Mouse (Mus musculus) induced T-regulatory cell, adult 2 months (primary cell): ENCODE results near the gene Ckap2l.

ENCODE experiments used
- DNase-seq: peaks from one replicate; pipeline ENCODE4 v3.0.0-alpha.2; 2012; ENCODE audit warnings: low read depth

The Ckap2l gene

GRCm38 (mm10) chr2:129233803-129234477, 63.1 kb downstream of the Ckap2l start:
- DNase-seq = no peak

DNA sequence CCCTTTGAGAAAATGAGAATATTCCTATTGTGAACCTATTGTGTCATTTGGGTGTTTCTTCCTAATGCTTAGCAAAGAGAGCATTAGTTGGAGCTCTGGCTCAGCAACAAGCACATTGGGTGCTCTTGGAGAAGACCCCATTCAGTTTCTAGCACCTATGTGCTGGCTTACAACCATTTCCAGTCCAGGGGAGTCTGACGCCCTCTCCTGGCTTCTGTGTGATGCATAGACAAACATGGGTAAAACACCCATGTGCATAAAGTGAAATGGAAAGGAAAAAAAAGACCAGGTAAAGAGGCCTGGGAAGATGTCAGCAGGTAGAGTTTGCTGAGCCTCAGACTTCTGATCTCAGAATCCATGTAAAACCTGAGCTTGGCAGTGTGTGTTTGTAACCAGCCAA, 63.8 kb downstream of the Ckap2l start:
- no peak for DNase-seq

DNA sequence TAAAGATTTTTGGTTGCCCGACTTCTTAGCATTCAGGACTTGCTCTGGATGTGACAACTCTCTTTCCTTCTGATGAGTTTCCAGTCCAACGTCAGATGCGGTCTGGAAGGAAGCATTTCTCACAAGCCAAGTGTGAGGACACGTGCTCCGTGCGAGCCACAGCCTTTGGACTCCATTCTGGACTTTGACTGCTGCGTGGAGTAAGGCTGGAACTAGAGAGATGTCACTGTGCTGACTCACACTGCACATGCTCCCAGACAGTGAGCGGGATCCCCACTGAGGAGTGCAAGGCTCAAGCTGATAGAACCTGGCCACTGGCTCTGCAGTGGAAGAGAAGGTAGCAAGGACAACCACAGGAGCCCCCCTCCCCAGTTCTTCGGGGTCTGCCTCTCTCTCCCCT, 64.5 kb downstream of the Ckap2l start:
- no peak for DNase-seq

DNA sequence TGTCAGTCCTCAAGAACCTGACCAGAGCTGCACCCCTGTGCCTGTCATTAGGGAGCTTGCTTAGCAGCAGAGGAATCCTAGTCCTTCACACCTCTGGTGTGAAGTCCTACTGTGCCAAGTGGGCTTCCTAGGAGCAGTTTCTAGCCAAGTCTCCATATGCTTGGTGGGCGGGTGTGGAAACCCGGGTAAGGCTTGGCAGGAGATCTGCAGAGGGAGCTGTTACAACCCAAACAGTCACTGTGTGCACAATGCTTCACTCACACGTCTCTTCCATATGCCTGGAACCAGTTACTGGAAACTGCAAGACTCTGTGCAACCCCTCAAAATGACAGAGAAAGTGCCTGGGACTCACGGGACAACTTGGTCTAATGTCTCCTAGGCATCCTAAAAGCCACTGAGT, 65.0 kb downstream of the Ckap2l start:
- no peak for DNase-seq

DNA sequence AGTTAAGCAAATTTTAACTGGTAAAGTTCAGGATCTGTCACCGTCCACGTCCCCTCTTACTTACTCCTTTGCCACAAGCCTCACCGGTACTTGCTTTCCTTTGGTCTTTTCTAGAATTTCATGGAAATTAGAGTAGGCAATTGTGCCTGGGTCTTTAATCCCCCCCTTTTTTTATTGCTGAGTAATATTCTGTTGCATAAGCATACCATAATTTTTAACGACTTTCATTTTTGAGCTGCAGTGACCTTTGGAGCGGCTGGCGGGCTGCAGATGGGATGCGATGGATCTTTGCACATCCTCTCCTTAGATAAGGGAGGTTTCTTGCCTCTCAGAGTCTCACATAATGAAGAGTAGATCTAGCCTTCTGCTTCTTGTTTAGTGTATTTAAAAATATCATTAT, 67.7 kb downstream of the Ckap2l start:
- DNase-seq = no peak

- DNase-seq = no peak
These were observed 68.4 kb downstream of the Ckap2l start for GRCm38 (mm10) chr2:129228571-129228970.

GRCm38 (mm10) chr2:129227709-129228108, 69.3 kb downstream of the Ckap2l start:
- DNase-seq = no peak

- no peak for DNase-seq
These were observed 69.9 kb downstream of the Ckap2l start for GRCm38 (mm10) chr2:129227011-129227529.

- no peak for DNase-seq
These were observed 70.6 kb downstream of the Ckap2l start for GRCm38 (mm10) chr2:129226296-129226851.

DNA sequence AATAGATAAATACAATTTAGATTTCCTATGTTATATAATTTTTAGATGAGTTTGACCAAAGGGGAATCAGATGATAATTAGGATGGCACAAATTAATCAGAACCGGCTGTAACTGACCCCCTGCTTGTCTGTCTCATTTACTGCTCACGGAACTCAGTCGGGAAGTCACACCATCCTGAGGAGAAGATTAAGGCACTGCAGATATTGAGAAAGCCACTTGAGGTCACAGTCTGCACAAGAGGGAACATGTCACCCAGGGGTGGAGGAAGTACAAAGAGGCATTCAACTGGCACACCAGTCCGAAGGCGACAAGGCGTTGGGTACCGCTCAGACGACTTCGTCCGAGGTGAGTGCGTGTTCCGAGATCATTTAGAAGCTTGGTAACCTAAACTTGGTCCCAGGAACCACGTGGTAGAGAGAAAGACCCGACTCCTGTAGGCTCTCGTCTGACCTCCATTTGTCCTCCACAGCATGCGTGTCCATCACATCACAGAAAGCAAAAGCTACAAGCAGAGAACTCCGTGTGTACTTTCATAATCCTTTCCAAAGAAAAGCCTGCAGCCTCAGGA, 71.7 kb downstream of the Ckap2l start:
- DNase-seq = no peak

- DNase-seq = no peak
These were observed 72.8 kb downstream of the Ckap2l start for GRCm38 (mm10) chr2:129224178-129224577.

DNA sequence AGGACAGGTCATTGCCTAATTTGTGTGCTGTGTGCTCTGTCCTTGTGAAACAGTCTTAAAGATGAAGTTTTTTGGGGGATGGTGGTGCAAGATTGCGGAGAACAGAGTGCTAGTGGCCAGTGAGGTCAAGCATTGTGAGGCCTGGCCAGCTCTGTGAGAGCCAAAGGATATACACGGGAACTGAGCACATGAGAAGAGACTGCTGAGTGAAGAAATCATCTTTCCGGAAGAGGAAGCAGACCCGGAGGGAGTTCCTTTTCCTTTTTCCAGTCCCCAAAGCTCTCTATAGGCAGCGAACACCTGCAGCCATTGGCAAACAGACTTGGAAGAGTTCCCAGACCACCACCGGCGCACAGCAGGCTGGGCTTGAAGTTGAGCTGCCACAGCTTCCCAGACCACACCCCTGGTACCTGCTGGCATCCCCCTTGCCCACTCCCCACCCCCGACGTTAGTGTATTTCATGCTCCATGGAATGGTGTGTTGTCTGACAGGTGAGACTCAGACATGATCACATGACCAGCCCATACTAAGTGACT, 75.8 kb downstream of the Ckap2l start:
- no peak for DNase-seq

DNA sequence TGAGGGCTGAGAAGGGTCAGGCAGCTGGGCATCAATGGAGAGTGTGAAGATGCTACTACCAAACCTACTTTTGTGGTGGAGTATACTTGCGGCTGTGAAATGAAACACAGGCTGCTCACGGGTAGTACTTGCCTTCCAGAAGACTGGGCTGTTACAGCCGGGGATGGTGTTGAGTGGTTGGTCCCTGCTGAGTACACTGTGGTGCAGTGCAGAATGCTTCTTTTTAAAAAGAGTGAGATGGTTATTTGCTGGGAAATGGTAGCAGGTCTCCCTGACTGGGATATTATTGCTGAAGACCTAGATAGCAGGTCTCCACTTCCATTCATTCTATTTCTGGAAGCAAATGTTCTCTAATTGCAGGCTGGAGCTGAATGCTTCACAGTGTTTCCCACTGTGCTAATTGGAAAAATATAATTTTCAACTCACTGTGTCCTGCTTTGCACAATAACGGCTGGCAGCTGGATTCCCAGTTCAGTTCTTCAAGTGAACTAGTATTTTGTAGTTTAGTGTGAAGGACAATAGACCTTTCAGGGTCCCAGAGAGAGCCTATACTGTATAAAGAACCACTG, 78.4 kb downstream of the Ckap2l start:
- DNase-seq = no peak
